9 mouse cellular contexts compared by ENCODE assay signal in genomic region chr7:29292458-29293098, GRCm38 (mm10). TPM values are rescaled to one million over a fixed set of nuclear protein-coding genes. Genes with fewer than 3 reads are reported as not detected.
DNase-seq lines count a peak whose midpoint lies in the region; ATAC-seq and TF ChIP-seq lines count a peak whose summit lies in the region.
"Had no signal": no experiment of that assay in that cellular context is flagged by ENCODE, and none has a peak within 500 bp of the region (broad histone marks: within the 10 kb centered on the region; RNA-seq: fewer than 3 reads in every experiment).

No protein-coding gene starts in this region.

- no peak for TF ChIP-seq RAD21 in MEL (IDR thresholded peaks at IDR 0.05; ENCODE audit: low read depth, low read length)

- no peak overlapping the region for H3K4me3 ChIP-seq in MEL (ENCODE audit: control insufficient read depth in 1 of 2, insufficient read depth in 1 of 2, low read depth in 2 of 2, low read length in 2 of 2)
- no peak overlapping the region for H3K4me3 ChIP-seq in limb, embryonic 11.5 days (ENCODE audit: low read depth, low read length)

- no peak overlapping the region for H3K4me2 ChIP-seq in limb, embryonic 11.5 days (ENCODE audit: low read depth, severe bottlenecking)

- no peaks in the 10 kb centered on the region for H3K27me3 ChIP-seq in MEL (ENCODE audit: control insufficient read depth in 1 of 2, insufficient read depth in 2 of 2, low read length in 2 of 2)
- H3K27me3 ChIP-seq in limb, embryonic 11.5 days (ENCODE audit: control insufficient read depth, insufficient read depth, low read length), result peaks cover 3% of the 10 kb centered on the region; the same call in 1 of the 2 replicates

- no peak overlapping the region for H3K9ac ChIP-seq in MEL (ENCODE audit: control insufficient read depth, low read depth, low read length, poor library complexity, severe bottlenecking)
- H3K9ac ChIP-seq in limb, embryonic 11.5 days (ENCODE audit: low read length), result no peak overlapping the region

- H3K79me2 ChIP-seq in MEL (ENCODE audit: control insufficient read depth, insufficient read depth, low read length, poor library complexity), result no peaks in the 10 kb centered on the region

- ATAC-seq in limb, embryonic 11.5 days (ENCODE audit: insufficient number of reproducible peaks, low FRiP score, low TSS enrichment, low read depth), result 0 out of 2 replicates have a peak, but pooled peaks have one; percentile 5
- ATAC-seq in erythroblast, adult 5-6 weeks (replicated peaks; ENCODE audit: low FRiP score, poor library complexity, severe bottlenecking), result no peak

- no peak for TF ChIP-seq POLR2A in MEL (IDR thresholded peaks at IDR 0.05; ENCODE audit: control insufficient read depth in 1 of 2, insufficient read depth in 1 of 2, low read depth in 1 of 2, low read length in 2 of 2, poor library complexity in 1 of 2)

- WGBS in limb, embryonic 11.5 days, result 18% methylated on average over 8 of the region's 8 CpGs

- no peak overlapping the region for H3K27ac ChIP-seq in MEL (ENCODE audit: control insufficient read depth, low read depth, low read length)
- no peak overlapping the region; the same call in 1 of the 2 replicates for H3K27ac ChIP-seq in limb, embryonic 11.5 days (replicated peaks; ENCODE audit: low read depth, low read length)

- TF ChIP-seq CTCF in MEL (IDR thresholded peaks at IDR 0.05 in 2 of 3, conservative IDR thresholded peaks at IDR 0.05 in 1 of 3; ENCODE audit: control insufficient read depth in 1 of 3, insufficient read depth in 1 of 3, low read depth in 2 of 3, low read length in 3 of 3, poor library complexity in 1 of 3, severe bottlenecking in 1 of 3), result no peak

- H3K36me3 ChIP-seq in MEL (ENCODE audit: control insufficient read depth in 1 of 2, insufficient read depth in 2 of 2, low read length in 2 of 2), result no peaks in the 10 kb centered on the region; a peak in 1 of 4 replicates
- H3K36me3 ChIP-seq in limb, embryonic 11.5 days (ENCODE audit: control insufficient read depth, insufficient read depth, low read length), result no peaks in the 10 kb centered on the region

- H3K9me3 ChIP-seq in MEL (replicated peaks; ENCODE audit: insufficient read depth, low read length), result no peaks in the 10 kb centered on the region
- H3K9me3 ChIP-seq in limb, embryonic 11.5 days (ENCODE audit: control insufficient read depth, low read length), result no peaks in the 10 kb centered on the region

- TF ChIP-seq EP300 in MEL (IDR thresholded peaks at IDR 0.05; ENCODE audit: low read depth in 1 of 2, low read length in 2 of 2), result 0 out of 4 replicates have a peak, but pooled peaks of 1 of the 2 experiments have one; percentile 43

- DNase-seq in gastrocnemius, adult 18-20 months (ENCODE audit: low spot score), result peak; percentile 43
- no peak for DNase-seq in gastrocnemius, adult 8-10 months (ENCODE audit: low spot score in 2 of 2)
- DNase-seq in MEL (ENCODE audit: low read depth, low spot score), result peak; percentile 76
- peak; percentile 71 to 79 for DNase-seq in heart, adult 9 months (ENCODE audit: low spot score in 2 of 2)
- DNase-seq in limb, embryonic 11.5 days (ENCODE audit: low spot score), result no peak
- DNase-seq in layer of hippocampus, adult 9-11 months, result no peak
- DNase-seq in adrenal gland, postnatal 25 days, result no peak

- peaks cover 5 to 12% of the 10 kb centered on the region in 2 experiments; a peak in 1 of 4 replicates for H3K4me1 ChIP-seq in MEL (ENCODE audit: control insufficient read depth in 1 of 2, insufficient read depth in 2 of 2, low read length in 2 of 2)
- H3K4me1 ChIP-seq in limb, embryonic 11.5 days (ENCODE audit: control insufficient read depth, insufficient read depth, low read length), result peaks cover 30% of the 10 kb centered on the region

TF ChIP-seq in MEL, 35 proteins besides CTCF, POLR2A, EP300 and RAD21 (continues in another document):
- TF ChIP-seq TBP (IDR thresholded peaks at IDR 0.05; ENCODE audit: low read depth, low read length) (no peak), ZMIZ1 (IDR thresholded peaks at IDR 0.05; ENCODE audit: low read depth, low read length) (no peak), GABPA (IDR thresholded peaks at IDR 0.05; ENCODE audit: low read depth, low read length) (no peak), CHD1 (IDR thresholded peaks at IDR 0.05; ENCODE audit: low read depth, low read length) (no peak), ETS1 (IDR thresholded peaks at IDR 0.05; ENCODE audit: low read depth, low read length) (peak; percentile 30; the same call in 1 of the 2 replicates), MEF2A (IDR thresholded peaks at IDR 0.05; ENCODE audit: extremely low read depth, insufficient replicate concordance, low read depth, low read length, poor library complexity, severe bottlenecking) (no peak), MAFK (IDR thresholded peaks at IDR 0.05; ENCODE audit: borderline replicate concordance, low read depth, low read length) (no peak), MYB (IDR thresholded peaks at IDR 0.05; ENCODE audit: low read depth, low read length) (no peak), NRF1 (IDR thresholded peaks at IDR 0.05; ENCODE audit: insufficient read depth, low read depth, low read length, poor library complexity, severe bottlenecking) (no peak), E2F4 (IDR thresholded peaks at IDR 0.05; ENCODE audit: borderline replicate concordance, low read depth, low read length) (no peak), TAL1 (IDR thresholded peaks at IDR 0.05; ENCODE audit: low read length) (no peak), KAT2A (conservative IDR thresholded peaks at IDR 0.05; ENCODE audit: low read depth, low read length) (no peak), MAZ (IDR thresholded peaks at IDR 0.05; ENCODE audit: low read depth, low read length) (0 out of 2 replicates have a peak, but pooled peaks have one; percentile 59), JUND (IDR thresholded peaks at IDR 0.05; ENCODE audit: low read depth, low read length) (no peak), MYC (IDR thresholded peaks at IDR 0.05; ENCODE audit: low read depth, low read length) (no peak), ELF1 (IDR thresholded peaks at IDR 0.05; ENCODE audit: low read depth, low read length) (no peak), SMC3 (IDR thresholded peaks at IDR 0.05; ENCODE audit: low read depth, low read length) (peak; percentile 17; the same call in 1 of the 2 replicates)

RNA-seq across cellular contexts. Expression of gene Ppp1r14a, which starts 3.5 kb away (rescaled TPM):
- 1 to 10 TPM; 3.3 to 3.4 TPM for total RNA-seq in gastrocnemius, adult 18-20 months (2021)
- 1 to 10 TPM; 2.7 to 3.4 (median 3.0) TPM for total RNA-seq in gastrocnemius, adult 8-10 months (2022)
- 3.8 and 3.9 TPM in 2 replicates for total RNA-seq in MEL (2012; rRNA removed)
- polyA plus RNA-seq in MEL (2012; ENCODE audit: insufficient read depth in 1 of 2, insufficient read length in 2 of 2, low read depth in 1 of 2, low replicate concordance in 2 of 2, missing spikeins in 1 of 2), result 1 to 10 TPM in 1 of 2 experiments, not detected in 1; 7.1 TPM
- polyA plus RNA-seq in limb, embryonic 11.5 days (2014; fragmentation: Nextera tagmentation; extraction: Ambion mirVana), result 3.5 and 3.8 TPM in 2 replicates
- not detected in 2 replicates for total RNA-seq in erythroblast, adult 5-6 weeks (2015; ENCODE audit: low replicate concordance)
- not detected in 2 replicates for total RNA-seq in erythroblast, adult 5-6 weeks (2017; ENCODE audit: low replicate concordance)
- total RNA-seq in adrenal gland, postnatal 25 days (2021), result 5.5 and 6.7 TPM in 2 replicates
- total RNA-seq: CH12.LX had no signal

RNA-seq across cellular contexts. Expression of gene Spint2, which starts 10.9 kb away (rescaled TPM):
- 10 to 100 TPM in 1 of 2 experiments, 1 to 10 TPM in 1; 8.2 to 14.7 TPM for total RNA-seq in gastrocnemius, adult 18-20 months (2021)
- 10 to 100 TPM; 11.2 to 15.9 (median 12.5) TPM for total RNA-seq in gastrocnemius, adult 8-10 months (2022)
- 71.9 and 78.1 TPM in 2 replicates for total RNA-seq in MEL (2012; rRNA removed)
- polyA plus RNA-seq in MEL (2012; ENCODE audit: insufficient read depth in 1 of 2, insufficient read length in 2 of 2, low read depth in 1 of 2, low replicate concordance in 2 of 2, missing spikeins in 1 of 2), result 100 to 1,000 TPM in 1 of 2 experiments, not detected in 1; 131 TPM
- 75.1 and 80.7 TPM in 2 replicates for polyA plus RNA-seq in limb, embryonic 11.5 days (2014; fragmentation: Nextera tagmentation; extraction: Ambion mirVana)
- total RNA-seq in erythroblast, adult 5-6 weeks (2015; ENCODE audit: low replicate concordance), result 15.5 and 18.8 TPM in 2 replicates
- 6.8 and 7.6 TPM in 2 replicates for total RNA-seq in erythroblast, adult 5-6 weeks (2017; ENCODE audit: low replicate concordance)
- 23.0 and 36.9 TPM in 2 replicates for total RNA-seq in adrenal gland, postnatal 25 days (2021)

RNA-seq across cellular contexts. Expression of gene Dpf1, which starts 11.2 kb away (rescaled TPM):
- total RNA-seq in gastrocnemius, adult 18-20 months (2021), result 1 to 10 TPM; 2.4 to 2.7 TPM
- total RNA-seq in gastrocnemius, adult 8-10 months (2022), result 1 to 10 TPM in 3 of 4 experiments, under 1 TPM in 1; 0.92 to 4.5 (median 2.0) TPM
- 8.4 and 10.2 TPM in 2 replicates for total RNA-seq in MEL (2012; rRNA removed)
- 10 to 100 TPM in 1 of 2 experiments, not detected in 1; 17.3 TPM for polyA plus RNA-seq in MEL (2012; ENCODE audit: insufficient read depth in 1 of 2, insufficient read length in 2 of 2, low read depth in 1 of 2, low replicate concordance in 2 of 2, missing spikeins in 1 of 2)
- 30.0 and 35.2 TPM in 2 replicates for polyA plus RNA-seq in limb, embryonic 11.5 days (2014; fragmentation: Nextera tagmentation; extraction: Ambion mirVana)
- total RNA-seq in erythroblast, adult 5-6 weeks (2015; ENCODE audit: low replicate concordance), result not detected in 2 replicates
- not detected in 2 replicates for total RNA-seq in erythroblast, adult 5-6 weeks (2017; ENCODE audit: low replicate concordance)
- total RNA-seq in adrenal gland, postnatal 25 days (2021), result 0.95 and 1.6 TPM in 2 replicates

RNA-seq across cellular contexts. Expression of gene 2200002D01Rik, which starts 44.3 kb away (rescaled TPM):
- 1 to 10 TPM in 1 of 2 experiments, under 1 TPM in 1; 0.66 to 1.1 TPM for total RNA-seq in gastrocnemius, adult 18-20 months (2021)
- total RNA-seq in gastrocnemius, adult 8-10 months (2022), result under 1 TPM in 3 of 4 experiments, not detected in 1; 0.44 to 0.85 (median 0.79) TPM
- total RNA-seq in MEL (2012; rRNA removed), result 3.8 and 5.4 TPM in 2 replicates
- under 1 TPM in 1 of 2 experiments, not detected in 1; 0.85 TPM for polyA plus RNA-seq in MEL (2012; ENCODE audit: insufficient read depth in 1 of 2, insufficient read length in 2 of 2, low read depth in 1 of 2, low replicate concordance in 2 of 2, missing spikeins in 1 of 2)
- 1.4 and 2.3 TPM in 2 replicates for polyA plus RNA-seq in limb, embryonic 11.5 days (2014; fragmentation: Nextera tagmentation; extraction: Ambion mirVana)
- total RNA-seq in erythroblast, adult 5-6 weeks (2015; ENCODE audit: low replicate concordance), result not detected in 2 replicates
- total RNA-seq in erythroblast, adult 5-6 weeks (2017; ENCODE audit: low replicate concordance), result 2.5 TPM in 1 of 2 replicates, not detected in the other
- total RNA-seq in adrenal gland, postnatal 25 days (2021), result 0.86 and 2.0 TPM in 2 replicates

RNA-seq across cellular contexts. Expression of gene Yif1b, which starts 54.4 kb away (rescaled TPM):
- total RNA-seq in gastrocnemius, adult 18-20 months (2021), result 10 to 100 TPM; 38.1 to 38.4 TPM
- 10 to 100 TPM; 36.9 to 39.3 (median 38.4) TPM for total RNA-seq in gastrocnemius, adult 8-10 months (2022)
- total RNA-seq in MEL (2012; rRNA removed), result 88.6 and 94.8 TPM in 2 replicates
- polyA plus RNA-seq in MEL (2012; ENCODE audit: insufficient read depth in 1 of 2, insufficient read length in 2 of 2, low read depth in 1 of 2, low replicate concordance in 2 of 2, missing spikeins in 1 of 2), result 100 to 1,000 TPM in 1 of 2 experiments, not detected in 1; 143 TPM
- polyA plus RNA-seq in limb, embryonic 11.5 days (2014; fragmentation: Nextera tagmentation; extraction: Ambion mirVana), result 90.8 and 101 TPM in 2 replicates
- 8.5 and 11.5 TPM in 2 replicates for total RNA-seq in erythroblast, adult 5-6 weeks (2015; ENCODE audit: low replicate concordance)
- 7.0 and 7.2 TPM in 2 replicates for total RNA-seq in erythroblast, adult 5-6 weeks (2017; ENCODE audit: low replicate concordance)
- 43.6 and 49.3 TPM in 2 replicates for total RNA-seq in adrenal gland, postnatal 25 days (2021)

Comparison
In these comparisons a context has a peak if more than half of its experiments do, and no peak if none do; other contexts are left out.
1. DNase-seq: peak in gastrocnemius, adult 18-20 months (single experiment), MEL (single experiment) and heart, adult 9 months (2 of 2); none in gastrocnemius, adult 8-10 months (0 of 2), limb, embryonic 11.5 days (single experiment), layer of hippocampus, adult 9-11 months (single experiment) and adrenal gland, postnatal 25 days (single experiment).